Mouse (Mus musculus): ENCODE results near the gene Mrgprh.

Mrgprh gene

GRCm38 (mm10) chr17:12875734-12876133, at the start of gene Mrgprh:
Mrgprh (plus strand) TSS chr17:12876034.
- no peak for DNase-seq (ENCODE audit: low spot score in 2 of 2)

DNA sequence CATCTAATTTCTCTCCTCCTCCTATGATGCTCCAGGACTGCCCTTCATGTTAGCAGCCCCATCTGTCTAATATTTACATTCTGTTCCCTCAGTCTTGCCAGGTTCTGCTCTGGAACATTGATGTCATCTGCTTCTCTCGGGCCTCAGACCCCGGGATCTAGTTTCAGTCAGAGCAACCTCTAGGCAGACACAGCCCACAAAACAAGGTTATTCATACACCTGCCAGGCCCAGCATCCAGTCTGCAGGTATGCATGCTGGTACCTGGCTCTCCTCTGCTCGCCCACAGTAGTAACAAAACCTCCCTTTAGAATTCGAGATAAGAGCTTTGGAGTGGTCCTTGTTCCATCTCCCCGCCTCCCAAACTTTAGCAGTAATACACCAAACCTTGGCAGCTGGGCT, 45.5 kb upstream of the Mrgprh start:
- DNase-seq (ENCODE audit: low spot score in 2 of 2) = no peak

DNA sequence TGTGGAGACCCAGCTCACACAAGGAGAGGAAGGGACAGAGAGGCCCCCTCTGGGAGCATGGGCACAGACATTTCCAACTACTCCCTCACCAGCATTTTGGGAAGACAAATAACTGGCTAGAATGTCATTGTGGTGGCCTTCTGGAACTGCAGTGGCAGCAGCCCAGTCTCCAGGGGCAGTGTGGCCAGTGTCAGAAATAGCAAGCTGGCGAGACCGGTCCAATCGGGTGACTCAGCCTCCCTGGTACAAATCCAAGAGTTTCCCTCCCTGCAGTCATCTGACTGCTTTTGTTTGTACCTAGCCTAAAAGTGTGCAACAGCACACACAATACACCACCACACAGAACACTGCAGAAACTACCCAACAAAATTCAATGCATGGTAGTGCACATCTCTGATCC, 43.6 kb upstream of the Mrgprh start:
- DNase-seq (ENCODE audit: low spot score in 2 of 2) = no peak

DNA sequence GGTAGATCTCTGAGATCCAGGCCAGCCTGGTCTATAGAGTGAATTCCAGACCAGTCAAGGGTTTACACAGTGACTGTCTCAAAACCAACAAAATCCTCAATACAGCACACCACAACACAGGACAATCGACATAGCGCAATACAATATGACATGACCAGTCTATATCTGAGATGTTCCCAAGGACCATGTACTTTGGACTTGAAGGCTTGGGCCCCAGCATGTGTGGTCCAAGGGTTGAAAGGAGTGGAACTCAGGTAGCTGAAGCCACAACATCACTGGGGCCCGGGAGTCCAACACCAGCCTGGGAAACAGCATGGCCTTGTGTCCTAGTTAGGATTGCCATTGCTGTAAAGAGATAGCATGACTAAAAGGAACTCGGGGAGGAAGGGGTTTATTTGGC, 43.2 kb upstream of the Mrgprh start:
- no peak for DNase-seq (ENCODE audit: low spot score in 2 of 2)

DNA sequence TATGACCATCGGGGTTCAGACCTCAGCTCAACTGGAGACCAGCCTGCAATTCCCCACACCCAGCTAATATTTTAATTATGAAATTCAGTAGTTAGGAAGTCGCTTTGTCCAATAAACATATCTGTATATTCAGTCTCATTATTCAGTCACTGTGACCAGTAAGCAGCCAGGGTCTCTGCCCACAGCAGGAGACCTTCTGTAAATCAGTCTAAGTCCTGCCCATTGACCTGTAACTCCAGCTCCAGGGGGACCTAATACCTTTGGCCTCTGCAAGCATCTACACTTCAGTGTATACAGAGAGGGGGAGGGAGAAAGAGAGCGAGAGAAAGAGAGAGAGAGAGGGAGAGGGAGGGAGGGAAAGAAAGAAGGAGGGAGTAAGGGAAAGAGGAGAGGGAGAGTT, 41.5 kb upstream of the Mrgprh start:
- no peak for DNase-seq (ENCODE audit: low spot score in 2 of 2)

GRCm38 (mm10) chr17:12834826-12835225, 41.0 kb upstream of the Mrgprh start:
- DNase-seq (ENCODE audit: low spot score in 2 of 2) = no peak

DNA sequence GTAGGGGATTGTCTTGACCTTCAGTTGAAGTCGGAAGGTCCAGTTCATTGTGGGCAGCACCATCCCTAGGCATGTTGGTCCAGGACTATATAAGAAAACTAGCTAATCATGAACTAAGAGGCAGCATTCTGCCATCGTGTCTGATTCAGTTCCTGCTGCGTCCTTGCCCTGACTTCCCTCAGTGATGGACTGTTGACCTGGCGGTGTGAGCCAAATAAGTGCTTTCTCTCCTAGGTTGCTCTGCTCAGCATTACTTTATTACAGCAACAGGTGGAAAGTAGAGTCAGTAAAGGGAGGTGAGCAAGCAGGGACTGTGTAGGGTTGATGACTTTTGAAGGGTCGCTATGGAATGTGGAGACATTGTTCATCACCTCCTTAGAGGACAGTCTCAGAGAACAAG, 40.1 kb upstream of the Mrgprh start:
- no peak for DNase-seq (ENCODE audit: low spot score in 2 of 2)

DNA sequence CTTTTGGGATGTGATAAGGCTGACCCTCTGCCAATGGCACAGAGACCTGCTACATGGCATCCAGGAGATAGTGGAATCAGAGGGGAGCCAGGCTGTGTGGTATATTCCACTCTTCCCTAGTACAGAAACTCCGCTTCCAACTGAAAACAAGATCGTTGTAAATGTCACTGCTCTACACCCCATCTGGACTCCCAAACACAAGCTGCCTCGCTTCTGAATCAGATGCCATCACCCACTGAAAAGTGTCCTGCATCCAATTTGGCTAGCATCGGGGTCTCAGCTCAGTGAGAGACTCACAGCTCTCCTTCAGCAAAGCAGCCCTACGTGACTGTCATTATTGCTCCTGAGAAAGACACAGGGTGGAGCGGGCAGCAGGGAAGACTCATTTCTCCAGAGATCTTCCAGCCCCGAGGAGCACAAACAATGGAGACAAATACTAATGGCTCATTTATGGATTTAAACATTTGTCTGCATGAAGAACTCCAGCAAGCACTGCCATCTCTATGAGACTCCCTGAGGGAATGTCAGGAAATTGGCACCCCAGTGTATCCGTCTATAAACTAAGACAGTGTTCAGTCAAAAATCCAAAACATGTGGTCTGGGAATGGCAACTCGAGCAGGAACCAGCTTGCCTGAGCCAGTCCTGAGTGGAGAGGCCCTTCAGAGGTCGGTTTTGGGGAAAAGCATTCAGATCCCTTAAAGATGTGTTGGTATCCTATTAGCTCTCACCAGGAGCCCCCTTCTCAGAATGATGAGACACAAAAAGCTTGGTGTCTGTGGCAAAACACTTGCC, 36.2 kb upstream of the Mrgprh start:
- no peak for DNase-seq (ENCODE audit: low spot score in 2 of 2)

DNA sequence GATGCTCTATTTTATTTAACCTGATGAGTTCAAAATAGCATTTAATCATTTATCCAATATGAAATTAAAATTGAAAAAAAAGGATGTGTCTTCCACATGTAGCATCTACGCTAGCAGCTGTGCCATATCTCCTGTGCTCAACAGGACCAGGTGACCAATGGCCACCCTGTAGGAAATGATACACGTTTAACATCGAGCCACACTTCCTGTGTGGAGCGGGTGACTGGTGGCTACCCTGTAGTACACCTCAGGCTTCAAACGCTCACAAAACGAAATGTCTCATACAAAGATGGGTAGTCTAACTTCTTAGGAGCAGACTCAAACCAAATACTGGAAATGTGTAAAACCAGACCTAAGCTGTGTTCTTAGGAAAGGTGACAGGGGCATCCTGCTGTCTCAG, 32.0 kb upstream of the Mrgprh start:
- no peak for DNase-seq (ENCODE audit: low spot score in 2 of 2)

DNA sequence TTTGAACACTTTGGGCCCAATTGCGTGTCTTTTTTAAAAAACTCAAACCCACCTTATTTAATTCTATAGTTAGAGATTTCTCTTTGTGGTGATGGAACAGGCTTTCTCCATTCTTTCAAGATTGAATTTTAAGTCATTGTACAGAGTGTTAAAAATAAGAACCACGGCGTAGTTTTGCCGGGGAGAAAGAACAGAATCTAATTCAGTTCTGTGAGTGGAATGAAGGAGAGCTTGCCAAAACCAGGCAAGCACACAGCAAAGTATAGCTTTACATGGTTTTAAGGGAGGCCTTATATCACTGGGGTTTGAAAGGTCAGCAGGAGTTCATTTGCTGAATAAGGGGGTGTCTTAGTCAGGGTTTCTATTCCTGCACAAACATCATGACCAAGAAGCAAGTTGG, 31.3 kb upstream of the Mrgprh start:
- no peak for DNase-seq (ENCODE audit: low spot score in 2 of 2)

DNA sequence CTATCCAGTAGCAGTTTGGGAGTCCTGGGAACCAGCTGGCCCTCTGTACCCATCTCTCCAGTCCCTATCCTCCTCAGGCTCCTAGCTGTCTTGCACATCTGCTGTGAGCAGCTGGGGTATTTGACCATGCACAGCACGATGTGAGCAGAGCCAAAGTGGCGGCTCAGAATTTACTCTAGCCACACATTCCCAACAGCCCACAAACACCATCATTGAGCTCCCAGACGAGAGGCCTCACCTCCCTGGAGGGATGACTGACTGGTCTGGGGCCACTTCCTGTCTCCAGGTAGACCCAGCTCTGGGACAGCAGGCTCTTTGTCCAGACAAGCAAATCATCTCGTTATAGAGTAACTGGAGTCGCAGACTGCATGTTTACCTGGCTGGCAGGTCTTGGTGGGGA, 30.0 kb upstream of the Mrgprh start:
- DNase-seq (ENCODE audit: low spot score in 2 of 2) = no peak

GRCm38 (mm10) chr17:12846474-12846873, 29.4 kb upstream of the Mrgprh start:
- DNase-seq (ENCODE audit: low spot score in 2 of 2) = no peak

- no peak for DNase-seq (ENCODE audit: low spot score in 2 of 2)
Observed at GRCm38 (mm10) chr17:12847736-12848135, 28.1 kb upstream of the Mrgprh start.

DNA sequence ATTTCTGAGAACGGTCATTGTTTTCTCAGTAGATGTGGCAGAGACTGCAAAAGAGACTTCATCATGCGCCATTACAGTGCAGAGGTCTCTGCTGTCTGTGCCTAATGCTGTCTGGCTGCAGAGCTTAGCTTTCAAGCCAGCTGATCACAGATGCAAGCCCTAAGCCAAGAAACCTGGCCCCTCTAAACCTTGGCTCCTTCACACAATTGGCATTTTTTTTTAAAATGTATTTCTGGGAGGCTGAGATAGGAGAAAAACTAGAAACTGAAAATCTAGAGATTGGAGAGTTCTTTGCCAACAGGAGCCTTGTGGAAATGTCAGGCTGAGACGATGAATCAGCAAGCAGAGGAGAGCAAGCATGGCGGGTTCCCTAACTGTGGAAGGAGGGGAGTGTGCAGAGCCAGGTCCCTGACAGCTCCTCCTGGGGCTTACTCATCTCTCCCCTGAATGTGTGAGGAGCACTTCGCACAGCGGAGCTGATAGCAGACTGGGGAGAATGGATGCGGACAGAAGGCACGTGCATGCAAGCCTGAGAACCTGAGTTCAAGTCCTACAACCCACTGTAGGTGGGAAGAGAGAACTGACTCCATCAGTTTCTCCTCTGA, 26.0 kb upstream of the Mrgprh start:
- no peak for DNase-seq (ENCODE audit: low spot score in 2 of 2)

DNA sequence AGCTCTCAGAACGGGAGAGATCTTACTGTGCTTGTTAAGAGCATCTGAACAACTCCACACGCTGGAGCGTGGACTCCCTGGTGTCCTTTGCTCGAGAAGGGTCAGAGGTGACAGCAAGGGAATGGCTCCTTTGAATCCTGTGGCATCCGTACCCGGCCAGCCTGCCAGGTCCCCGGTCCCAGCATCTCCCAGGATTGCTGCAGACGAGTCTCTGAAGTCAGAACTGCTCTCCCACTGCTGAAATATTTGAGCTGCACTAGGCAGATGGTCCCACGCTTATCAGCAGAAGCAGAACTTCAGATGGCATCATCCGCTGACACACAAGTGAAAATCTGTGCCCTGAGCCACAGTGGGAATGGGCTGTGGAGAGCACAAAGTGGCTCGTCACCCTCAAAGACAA, 24.1 kb upstream of the Mrgprh start:
- DNase-seq (ENCODE audit: low spot score in 2 of 2) = no peak

GRCm38 (mm10) chr17:12853821-12854220, 22.0 kb upstream of the Mrgprh start:
- no peak for DNase-seq (ENCODE audit: low spot score in 2 of 2)

DNA sequence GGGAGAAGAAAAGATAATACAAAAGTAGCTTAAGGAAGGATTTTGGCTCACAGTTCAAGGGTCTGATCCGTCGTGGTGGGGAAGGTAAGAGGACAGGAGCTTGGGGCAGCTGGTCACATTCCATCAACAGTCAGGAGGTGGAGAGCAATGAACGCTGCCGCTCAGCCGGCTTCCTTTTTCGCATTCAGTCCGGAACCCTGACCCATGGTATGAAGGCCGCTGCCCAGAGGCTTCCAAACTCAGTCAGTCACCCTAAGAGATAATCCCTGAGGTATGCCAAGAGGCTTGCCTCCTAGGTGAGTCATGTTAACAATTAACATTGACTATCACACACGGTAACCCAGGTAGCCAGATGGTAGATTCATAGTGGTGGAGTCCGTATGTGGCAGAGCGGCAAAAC, 21.4 kb upstream of the Mrgprh start:
- DNase-seq (ENCODE audit: low spot score in 2 of 2) = no peak

GRCm38 (mm10) chr17:12857395-12857794, 18.4 kb upstream of the Mrgprh start:
- DNase-seq (ENCODE audit: low spot score in 2 of 2) = no peak

- DNase-seq (ENCODE audit: low spot score in 2 of 2) = no peak
Observed at GRCm38 (mm10) chr17:12858072-12858471, 17.8 kb upstream of the Mrgprh start.

DNA sequence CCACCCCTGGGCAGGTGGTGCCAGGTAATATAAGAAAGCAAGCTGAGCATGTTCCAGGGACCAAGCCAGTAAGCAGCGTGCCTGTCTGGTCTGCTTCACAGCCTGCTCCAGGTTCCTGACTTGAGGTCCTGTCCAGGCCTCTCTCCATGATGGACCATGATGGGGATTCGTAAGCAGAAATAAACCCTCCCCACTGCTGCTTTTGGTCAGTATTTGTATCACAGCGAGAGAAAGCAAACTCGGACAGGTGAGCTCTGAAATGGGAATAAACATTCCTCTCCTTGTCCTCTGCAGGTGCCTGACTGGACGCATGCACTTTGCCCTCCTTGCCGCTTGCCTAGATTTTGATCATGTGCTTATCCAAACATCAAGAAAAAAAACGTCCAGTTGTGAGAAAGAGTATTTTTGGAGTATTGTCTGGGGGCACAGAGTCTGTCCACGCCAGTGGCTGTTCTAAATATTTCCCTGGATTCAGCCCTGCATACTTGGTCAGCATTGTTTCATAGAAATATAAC, 16.8 kb upstream of the Mrgprh start:
- no peak for DNase-seq (ENCODE audit: low spot score in 2 of 2)

DNA sequence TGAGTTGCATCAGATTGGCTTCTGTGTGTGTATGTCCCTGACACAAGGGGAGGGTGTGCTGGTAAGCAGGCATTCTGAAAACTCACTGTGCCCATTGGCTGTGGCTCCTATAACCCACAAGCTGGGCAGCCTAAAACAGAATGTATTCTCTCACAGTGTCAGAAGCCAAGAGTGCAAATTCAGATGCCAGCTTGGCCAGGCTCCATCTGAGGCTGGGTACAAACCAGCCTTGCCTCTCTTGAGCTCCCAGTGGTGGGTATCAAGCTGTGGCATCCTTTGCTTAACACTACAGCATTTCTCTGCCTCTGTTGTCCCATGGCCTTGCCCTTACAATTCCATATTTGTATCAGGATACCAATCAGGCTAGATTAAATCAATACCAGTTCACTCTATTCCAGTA, 11.7 kb upstream of the Mrgprh start:
- DNase-seq (ENCODE audit: low spot score in 2 of 2) = no peak

DNA sequence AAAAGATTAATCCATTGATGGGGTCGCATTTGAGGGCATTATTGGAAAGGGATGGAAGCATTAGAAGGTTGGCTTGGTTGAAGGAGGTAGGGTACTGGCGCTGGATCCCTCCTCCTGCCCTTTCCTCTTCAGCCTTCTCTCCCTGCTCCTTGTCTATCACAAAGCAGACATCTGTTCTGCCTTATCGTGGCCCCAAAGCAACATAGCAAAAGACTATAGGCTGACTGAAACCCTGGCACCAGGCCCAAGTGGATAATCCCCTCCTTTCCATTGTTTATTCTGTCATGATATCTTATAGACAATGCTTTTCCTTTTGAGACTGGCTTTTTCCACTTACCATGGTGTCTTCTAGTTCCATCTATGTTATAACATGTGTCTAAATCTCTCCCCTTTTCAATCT, 10.4 kb upstream of the Mrgprh start:
- no peak for DNase-seq (ENCODE audit: low spot score in 2 of 2)

DNA sequence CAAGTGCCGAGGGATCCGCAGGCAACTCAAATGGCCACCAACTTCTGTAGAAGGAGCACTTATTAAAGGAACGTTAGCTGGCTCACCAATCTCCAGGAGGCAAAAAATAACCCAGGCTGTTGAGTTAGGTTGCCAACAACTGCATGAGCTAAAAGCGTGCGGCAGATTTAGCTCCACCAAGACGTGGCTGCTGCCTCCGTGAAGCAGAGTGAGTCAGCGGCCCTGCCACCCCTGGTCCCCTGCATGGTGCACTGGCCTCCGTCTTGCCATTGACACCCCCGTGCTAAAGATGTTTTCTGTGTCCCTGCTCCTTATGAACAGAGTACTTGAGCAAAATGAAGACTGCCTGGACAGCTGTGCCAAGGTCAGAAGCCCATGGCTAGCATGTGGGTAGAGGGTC, 9.0 kb upstream of the Mrgprh start:
- DNase-seq (ENCODE audit: low spot score in 2 of 2) = no peak

DNA sequence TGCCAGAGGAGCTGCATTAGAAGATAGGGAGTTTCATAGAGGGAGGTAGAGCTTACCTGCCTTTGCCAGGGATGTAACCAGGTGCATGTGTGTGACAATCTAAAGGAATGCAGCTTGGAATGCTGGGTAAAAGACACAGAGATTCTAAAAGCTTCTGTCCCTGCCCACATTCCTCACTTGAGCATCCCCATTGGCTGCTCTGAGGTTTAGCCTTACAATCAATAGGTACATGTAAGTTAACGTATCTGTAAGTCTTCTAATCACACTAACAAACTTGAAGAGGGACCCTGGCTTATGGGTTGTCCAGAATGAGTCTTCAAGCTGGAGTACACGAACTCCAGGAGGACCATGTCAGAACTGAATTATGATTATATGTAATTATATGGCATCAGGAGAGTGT, 7.8 kb upstream of the Mrgprh start, which contains the start of gene Mas1:
TSS of gene Mas1 (minus strand) at position 101 of the 400 bp plus-strand sequence.
- no peak for DNase-seq (ENCODE audit: low spot score in 2 of 2)
